Mouse (Mus musculus) liver, adult 2 months (tissue): ENCODE data around the gene Spef1.

Experiments
- CTCF ChIP-seq: fragments of 200-500 bp; IDR thresholded peaks from 2 replicates; pipeline ENCODE4 v1.5.1; 2011; ENCODE audit warnings: low read depth, low read length, control low read depth
- POLR2A ChIP-seq: fragments of 200-500 bp; IDR thresholded peaks from 2 replicates; pipeline ENCODE4 v1.6.1; 2011; ENCODE audit warnings: low read length, control low read depth; ENCODE audit not compliant: insufficient read depth; ENCODE audit errors: extremely low read depth

DNA sequence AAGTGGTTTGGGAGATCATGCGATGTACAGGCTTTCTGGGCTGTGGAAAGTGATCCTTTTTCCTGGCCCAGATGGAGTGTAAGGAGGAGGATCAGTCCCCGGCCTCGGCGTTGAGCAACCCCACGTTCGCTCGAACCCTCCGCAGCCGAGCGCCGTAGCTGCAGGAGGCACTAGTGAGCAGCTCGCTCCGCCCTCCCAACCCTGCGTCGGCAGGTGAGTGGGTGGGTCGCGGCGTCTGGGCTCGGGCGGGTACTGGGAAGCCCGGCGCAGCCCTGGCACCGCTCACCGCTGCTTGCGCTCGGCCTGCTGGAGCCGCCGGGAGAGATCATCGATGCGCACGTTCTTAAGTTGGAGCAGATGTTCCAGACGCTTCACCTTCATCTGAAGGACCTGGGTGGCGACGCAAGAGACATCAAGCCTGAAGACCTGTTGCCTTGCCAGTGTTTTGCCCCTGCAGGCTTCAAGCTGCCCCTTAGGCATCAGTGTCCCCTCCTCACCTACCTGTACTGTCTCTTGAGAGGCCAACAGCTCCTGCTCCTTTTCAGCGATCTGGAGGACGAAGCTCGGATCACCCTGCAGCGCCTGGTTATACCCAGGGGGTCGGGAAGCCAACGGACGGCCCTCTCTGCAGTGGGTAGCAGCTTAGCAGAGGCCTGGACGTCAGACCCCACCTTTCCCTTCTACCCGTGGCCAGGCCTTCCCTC, 15.5 kb downstream of the Spef1 start:
- TF ChIP-seq CTCF (no peak; the same call in 1 of the 2 replicates), POLR2A (no peak)
